Mouse (Mus musculus): ENCODE results near the gene Il9.

Gene Il9

GRCm38 (mm10) chr13:56482146-56482545, at the start of gene Il9:
Gene Il9 (minus strand): TSS chr13:56482246.
- DNase-seq (ENCODE audit: extremely low read depth, low read depth, low spot score), result no peak

GRCm38 (mm10) chr13:56529685-56530084, 47.6 kb upstream of the Il9 start:
- DNase-seq (ENCODE audit: extremely low read depth, low read depth, low spot score), result no peak

GRCm38 (mm10) chr13:56529031-56529430, 47.0 kb upstream of the Il9 start:
- no peak for DNase-seq (ENCODE audit: extremely low read depth, low read depth, low spot score)

- no peak for DNase-seq (ENCODE audit: extremely low read depth, low read depth, low spot score)
Observed at GRCm38 (mm10) chr13:56528281-56528680, 46.2 kb upstream of the Il9 start.

- DNase-seq (ENCODE audit: extremely low read depth, low read depth, low spot score), result no peak
Observed at GRCm38 (mm10) chr13:56527846-56528245, 45.8 kb upstream of the Il9 start.

GRCm38 (mm10) chr13:56526871-56527270, 44.8 kb upstream of the Il9 start:
- DNase-seq (ENCODE audit: extremely low read depth, low read depth, low spot score), result no peak

GRCm38 (mm10) chr13:56522821-56523167, 40.7 kb upstream of the Il9 start:
- no peak for DNase-seq (ENCODE audit: extremely low read depth, low read depth, low spot score)

GRCm38 (mm10) chr13:56522081-56522820, 40.2 kb upstream of the Il9 start, which contains the start of gene Fbxl21:
Gene Fbxl21 (plus strand): TSS chr13:56522472.
- DNase-seq (ENCODE audit: extremely low read depth, low read depth, low spot score), result peak; percentile 23

GRCm38 (mm10) chr13:56516816-56517215, 34.8 kb upstream of the Il9 start:
- DNase-seq (ENCODE audit: extremely low read depth, low read depth, low spot score), result no peak

GRCm38 (mm10) chr13:56516311-56516710, 34.3 kb upstream of the Il9 start:
- DNase-seq (ENCODE audit: extremely low read depth, low read depth, low spot score), result no peak

GRCm38 (mm10) chr13:56513595-56513994, 31.5 kb upstream of the Il9 start:
- no peak for DNase-seq (ENCODE audit: extremely low read depth, low read depth, low spot score)

- DNase-seq (ENCODE audit: extremely low read depth, low read depth, low spot score), result no peak
Observed at GRCm38 (mm10) chr13:56509796-56510195, 27.8 kb upstream of the Il9 start.

- DNase-seq (ENCODE audit: extremely low read depth, low read depth, low spot score), result no peak
Observed at GRCm38 (mm10) chr13:56506871-56507496, 24.9 kb upstream of the Il9 start.

- no peak for DNase-seq (ENCODE audit: extremely low read depth, low read depth, low spot score)
Observed at GRCm38 (mm10) chr13:56501866-56502420, 19.9 kb upstream of the Il9 start.

GRCm38 (mm10) chr13:56500636-56501035, 18.6 kb upstream of the Il9 start:
- no peak for DNase-seq (ENCODE audit: extremely low read depth, low read depth, low spot score)

- DNase-seq (ENCODE audit: extremely low read depth, low read depth, low spot score), result no peak
Observed at GRCm38 (mm10) chr13:56500132-56500531, 18.1 kb upstream of the Il9 start.

- DNase-seq (ENCODE audit: extremely low read depth, low read depth, low spot score), result peak; percentile 11
Observed at GRCm38 (mm10) chr13:56494440-56494839, 12.4 kb upstream of the Il9 start.

GRCm38 (mm10) chr13:56488012-56488411, 6.0 kb upstream of the Il9 start:
- DNase-seq (ENCODE audit: extremely low read depth, low read depth, low spot score), result no peak

- no peak for DNase-seq (ENCODE audit: extremely low read depth, low read depth, low spot score)
Observed at GRCm38 (mm10) chr13:56478027-56478426, 4.0 kb downstream of the Il9 start.

GRCm38 (mm10) chr13:56477271-56477670, 4.8 kb downstream of the Il9 start:
- DNase-seq (ENCODE audit: extremely low read depth, low read depth, low spot score), result peak; percentile 8

GRCm38 (mm10) chr13:56476790-56477189, 5.3 kb downstream of the Il9 start:
- DNase-seq (ENCODE audit: extremely low read depth, low read depth, low spot score), result no peak

GRCm38 (mm10) chr13:56475363-56475762, 6.7 kb downstream of the Il9 start:
- DNase-seq (ENCODE audit: extremely low read depth, low read depth, low spot score), result no peak

All from fat pad, adult 2 months (tissue).